ENCODE assay signal across 9 mouse cellular contexts in the genomic region with DNA sequence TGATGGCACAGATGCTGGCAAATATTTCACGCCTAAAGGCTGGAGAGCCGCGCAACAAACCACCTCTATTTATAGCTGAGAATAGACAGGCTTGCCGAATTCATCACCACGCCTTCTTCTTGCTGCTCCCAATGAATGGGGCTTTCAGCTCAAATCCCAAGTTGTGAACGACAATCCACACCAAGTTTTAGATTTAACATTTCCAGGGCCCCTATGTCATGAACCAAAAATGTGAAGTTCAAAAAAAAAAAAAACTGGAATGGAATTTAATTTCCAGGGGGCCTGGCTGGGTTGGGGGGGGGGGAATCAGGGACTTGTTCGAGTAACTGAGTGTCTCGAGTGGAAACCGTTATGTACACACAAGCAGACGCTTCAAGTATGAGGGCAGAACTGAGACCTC. TPM values are rescaled to one million over a fixed set of nuclear protein-coding genes. Genes with fewer than 3 reads are reported as not detected.
A peak's percentile ranks its signal among the peaks of the same experiment; 100 is the strongest.
DNase-seq lines count a peak whose midpoint lies in the region; ATAC-seq and TF ChIP-seq lines count a peak whose summit lies in the region.
"Had no signal": no experiment of that assay in that cellular context is flagged by ENCODE, and none has a peak within 500 bp of the region (broad histone marks: within the 10 kb centered on the region; RNA-seq: fewer than 3 reads in every experiment).

No protein-coding gene starts in this region.

- WGBS in kidney, adult 2 months = 63% methylated on average over 10 of the region's 10 CpGs
- 19% methylated on average over 10 of the region's 10 CpGs for WGBS in midbrain, embryonic 14.5 days

- no peaks in the 10 kb centered on the region for H3K36me3 ChIP-seq in kidney, adult 2 months (ENCODE audit: control insufficient read depth, insufficient read depth, low read length)
- H3K36me3 ChIP-seq in midbrain, embryonic 14.5 days (ENCODE audit: control insufficient read depth, insufficient read depth, low read length) = no peaks in the 10 kb centered on the region

- no peak overlapping the region for H3K27ac ChIP-seq in kidney, adult 2 months (ENCODE audit: insufficient read depth, low read depth, low read length)
- no peak overlapping the region for H3K27ac ChIP-seq in midbrain, embryonic 14.5 days (replicated peaks; ENCODE audit: low read depth, low read length)
- H3K27ac ChIP-seq: macrophage had no signal

- no peak for TF ChIP-seq CTCF in kidney, adult 2 months (conservative IDR thresholded peaks at IDR 0.05; ENCODE audit: insufficient read depth, insufficient read length, low read depth, low read length)

- H3K9me3 ChIP-seq in midbrain, embryonic 14.5 days (ENCODE audit: control insufficient read depth, low read length) = no peaks in the 10 kb centered on the region

- peak overlapping the region; percentile 26 for H3K4me2 ChIP-seq in midbrain, embryonic 14.5 days (ENCODE audit: low read length)

- peak; percentile 23 for DNase-seq in kidney, adult 2 months
- DNase-seq in kidney, postnatal 25 days = no peak
- peak; percentile 20 for DNase-seq in embryo, embryonic 9.5 days (ENCODE audit: extremely low spot score)
- DNase-seq in heart, postnatal 4 days = peak; percentile 45
- peak; percentile 61 for DNase-seq in midbrain, embryonic 14.5 days
- DNase-seq in adrenal gland, postnatal 14 days = no peak
- DNase-seq in cerebellum, adult 8-10 months = no peak
- DNase-seq in left cerebral cortex, postnatal 4 days = no peak

- no peaks in the 10 kb centered on the region; the same call in 1 of the 2 replicates for H3K27me3 ChIP-seq in kidney, adult 2 months (replicated peaks; ENCODE audit: control insufficient read depth, insufficient read depth, low read length)
- H3K27me3 ChIP-seq in midbrain, embryonic 14.5 days (ENCODE audit: control insufficient read depth, insufficient read depth, low read length) = no peaks in the 10 kb centered on the region

- no peaks in the 10 kb centered on the region for H3K4me1 ChIP-seq in kidney, adult 2 months (ENCODE audit: control insufficient read depth, insufficient read depth, low read length)
- no peaks in the 10 kb centered on the region for H3K4me1 ChIP-seq in midbrain, embryonic 14.5 days (ENCODE audit: control insufficient read depth, insufficient read depth, low read length)

- no peak overlapping the region for H3K4me3 ChIP-seq in kidney, adult 2 months (ENCODE audit: insufficient read depth, low read depth, low read length)
- no peak overlapping the region for H3K4me3 ChIP-seq in midbrain, embryonic 14.5 days (replicated peaks; ENCODE audit: low read depth, low read length)

- no peak overlapping the region for H3K9ac ChIP-seq in midbrain, embryonic 14.5 days (replicated peaks; ENCODE audit: low read length)

- TF ChIP-seq POLR2A in kidney, adult 2 months (IDR thresholded peaks at IDR 0.05; ENCODE audit: low read depth, low read length) = no peak

- intact Hi-C loops in left cerebral cortex, postnatal 4 days (cut with DNase I) = no loop called here

- ATAC-seq in midbrain, embryonic 14.5 days (ENCODE audit: low FRiP score, low TSS enrichment) = no peak

RNA-seq across cellular contexts. Expression of gene Igf1r, which starts 42.1 kb away (rescaled TPM):
- polyA plus RNA-seq in kidney, adult 2 months (2012; rRNA removed) = 26.2 and 29.2 TPM in 2 replicates
- 10 to 100 TPM; 53.5 to 58.5 TPM for total RNA-seq in heart, postnatal 4 days (2021)
- polyA plus RNA-seq in midbrain, embryonic 14.5 days (2014; fragmentation: Nextera tagmentation; extraction: Ambion mirVana) = 25.8 and 34.1 TPM in 2 replicates
- total RNA-seq in adrenal gland, postnatal 14 days (2021) = 79.5 and 83.6 TPM in 2 replicates
- 10 to 100 TPM; 64.2 to 70.0 TPM for total RNA-seq in left cerebral cortex, postnatal 4 days (2021)

Comparison
In these comparisons a context has a peak if more than half of its experiments do, and no peak if none do; other contexts are left out.
1. DNase-seq: peak in kidney, adult 2 months (single experiment), embryo, embryonic 9.5 days (single experiment), heart, postnatal 4 days (single experiment) and midbrain, embryonic 14.5 days (single experiment); none in kidney, postnatal 25 days (0 of 2), adrenal gland, postnatal 14 days (single experiment), cerebellum, adult 8-10 months (single experiment) and left cerebral cortex, postnatal 4 days (single experiment).